Mouse (Mus musculus) myocyte (in vitro differentiated cells): ENCODE measurements at regions not wholly inside any gene's neighbourhood (a gene's known extent, or its start where the extent isn't known, plus 50 kb on each side); places are given as distances from the start of the nearest gene placed in this dataset.

Experiments used
- H3K27me3 ChIP-seq: one replicate; pipeline ENCODE4 v1.6.1; 2011; ENCODE audit not compliant: control insufficient read depth, insufficient read depth, insufficient read length
- H3K36me3 ChIP-seq: one replicate; pipeline ENCODE4 v1.6.1; 2011; ENCODE audit not compliant: control insufficient read depth, insufficient read depth
- H3K4me2 ChIP-seq: one replicate; pipeline ENCODE4 v1.6.1; 2011; ENCODE audit warnings: low read depth, control low read depth
- H3K4me3 ChIP-seq: one replicate; pipeline ENCODE4 v1.5.1; 2011; ENCODE audit warnings: mild to moderate bottlenecking, control low read depth, moderate library complexity
- H3K79me2 ChIP-seq: one replicate; pipeline ENCODE4 v1.6.1; 2011; ENCODE audit not compliant: control insufficient read depth, insufficient read depth
- H3ac ChIP-seq: one replicate; pipeline ENCODE4 v1.6.1; 2011; ENCODE audit not compliant: control insufficient read depth, insufficient read length
- CEBPB ChIP-seq: IDR thresholded peaks from 2 replicates; pipeline ENCODE4 v1.6.1; 2011; ENCODE audit warnings: mild to moderate bottlenecking, moderate library complexity; ENCODE audit not compliant: poor library complexity, insufficient read depth, severe bottlenecking
- E2F4 ChIP-seq: IDR thresholded peaks from one replicate; pipeline ENCODE4 v1.6.1; 2011; ENCODE audit warnings: mild to moderate bottlenecking, control low read depth, moderate library complexity; ENCODE audit not compliant: insufficient read depth
- MAX ChIP-seq: IDR thresholded peaks from one replicate; pipeline ENCODE4 v1.6.1; 2011; ENCODE audit warnings: low read depth, mild to moderate bottlenecking, control low read depth
- MYOD1 ChIP-seq, 3 experiments: IDR thresholded peaks; one replicate each; pipeline ENCODE4 v1.6.1; 2011; ENCODE audit warnings: control low read depth in 2 of 3, low read depth in 2 of 3, mild to moderate bottlenecking in 2 of 3, moderate library complexity in 1 of 3; ENCODE audit not compliant: insufficient read length in 2 of 3, control insufficient read depth in 1 of 3
- MYOG ChIP-seq, 3 experiments: IDR thresholded peaks; one replicate each; pipeline ENCODE4 v1.6.1; 2011; ENCODE audit warnings: control low read depth in 2 of 3, low read depth in 2 of 3, mild to moderate bottlenecking in 2 of 3; ENCODE audit not compliant: insufficient read length in 2 of 3, control insufficient read depth in 1 of 3, insufficient read depth in 1 of 3
- POLR2A ChIP-seq: IDR thresholded peaks from one replicate; pipeline ENCODE4 v1.6.1; 2011; ENCODE audit warnings: low read depth, mild to moderate bottlenecking, control low read depth, moderate library complexity; ENCODE audit not compliant: insufficient read length
- POLR2AphosphoS2 ChIP-seq: IDR thresholded peaks from one replicate; pipeline ENCODE4 v1.6.1; 2011; ENCODE audit warnings: low read depth, control low read depth; ENCODE audit not compliant: insufficient read length
- REST ChIP-seq: IDR thresholded peaks from one replicate; pipeline ENCODE4 v1.6.1; 2011; ENCODE audit warnings: mild to moderate bottlenecking, control low read depth, moderate library complexity; ENCODE audit not compliant: insufficient read depth, insufficient read length
- SRF ChIP-seq: IDR thresholded peaks from one replicate; pipeline ENCODE4 v1.6.1; 2011; ENCODE audit warnings: low read depth; ENCODE audit not compliant: control insufficient read depth, insufficient read length
- TCF12 ChIP-seq: IDR thresholded peaks from one replicate; pipeline ENCODE4 v1.6.1; 2011; ENCODE audit warnings: mild to moderate bottlenecking, control low read depth; ENCODE audit not compliant: poor library complexity, insufficient read depth, severe bottlenecking
- TCF3 ChIP-seq: IDR thresholded peaks from one replicate; pipeline ENCODE4 v1.6.1; 2011; ENCODE audit warnings: low read depth, control low read depth; ENCODE audit not compliant: insufficient read length
- USF1 ChIP-seq: IDR thresholded peaks from one replicate; pipeline ENCODE4 v1.6.1; 2011; ENCODE audit warnings: low read depth, mild to moderate bottlenecking, control low read depth, moderate library complexity

DNA sequence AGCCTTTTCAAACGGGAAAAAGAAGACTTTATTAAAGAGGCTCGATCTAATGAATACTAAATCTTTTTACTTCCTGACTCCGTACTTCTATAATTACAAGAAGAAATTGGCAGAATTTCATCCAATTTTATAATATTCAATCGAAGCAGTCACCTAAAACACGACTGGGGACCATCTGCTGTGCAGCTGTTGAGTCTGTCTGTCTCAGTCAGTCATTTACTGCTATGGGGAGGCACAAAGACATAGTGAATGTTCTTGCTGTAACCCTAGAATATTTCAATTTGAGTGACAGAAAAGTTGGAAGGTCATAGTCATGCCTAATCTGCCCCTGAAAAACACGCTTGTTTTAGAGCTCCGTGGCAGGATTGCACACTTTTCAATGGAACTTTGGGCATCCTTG, 487.5 kb downstream of the Igsf11 start:
- no peak overlapping the region for H3K4me3 ChIP-seq
- H3K27me3 ChIP-seq, result no peaks in the 10 kb centered on the region
- H3ac ChIP-seq, result no peak overlapping the region
- TF ChIP-seq MYOD1 (IDR thresholded peaks at IDR 0.05; ENCODE audit: control insufficient read depth in 1 of 3, insufficient read length in 2 of 3, low read depth in 2 of 3), result peak in 2 of 3 experiments; percentile 83 to 84
- TF ChIP-seq MYOG (IDR thresholded peaks at IDR 0.05; ENCODE audit: control insufficient read depth in 1 of 3, insufficient read depth in 1 of 3, insufficient read length in 2 of 3, low read depth in 2 of 3), result no peak
- TF ChIP-seq SRF, result no peak
- no peak for TF ChIP-seq TCF3
- TF ChIP-seq E2F4, result no peak
- H3K4me2 ChIP-seq, result no peak overlapping the region
- no peaks in the 10 kb centered on the region for H3K79me2 ChIP-seq
- H3K36me3 ChIP-seq, result no peaks in the 10 kb centered on the region

DNA sequence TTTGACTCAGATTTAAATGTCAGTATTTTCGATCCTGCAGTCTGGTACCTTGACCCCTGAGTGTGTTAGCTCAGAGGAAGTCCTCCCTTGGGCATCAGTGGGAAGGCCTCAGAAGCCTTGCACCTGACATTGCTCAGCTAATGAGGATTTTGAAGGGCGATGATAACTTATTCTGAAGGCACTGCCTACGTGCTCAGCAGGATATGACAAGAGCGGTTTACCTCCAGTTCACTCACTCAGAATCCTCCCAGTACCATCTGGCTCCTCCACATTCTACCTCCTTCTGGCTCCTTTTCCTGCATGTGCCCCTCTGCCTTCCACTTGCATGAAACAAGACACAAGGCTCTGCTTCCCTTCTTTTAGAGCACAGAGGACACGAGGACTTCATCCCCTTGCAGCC, 497.5 kb downstream of the Igsf11 start:
- no peak overlapping the region for H3ac ChIP-seq
- H3K27me3 ChIP-seq, result no peaks in the 10 kb centered on the region
- H3K36me3 ChIP-seq, result no peaks in the 10 kb centered on the region
- H3K4me3 ChIP-seq, result no peak overlapping the region
- TF ChIP-seq TCF3 (no peak), E2F4 (no peak), MYOD1 (IDR thresholded peaks at IDR 0.05; ENCODE audit: control insufficient read depth in 1 of 3, insufficient read length in 2 of 3, low read depth in 2 of 3) (no peak), MAX (no peak), MYOG (IDR thresholded peaks at IDR 0.05; ENCODE audit: control insufficient read depth in 1 of 3, insufficient read depth in 1 of 3, insufficient read length in 2 of 3, low read depth in 2 of 3) (no peak), SRF (no peak), POLR2A (no peak), USF1 (no peak), TCF12 (no peak), REST (no peak), POLR2AphosphoS2 (no peak), CEBPB (no peak)
- H3K79me2 ChIP-seq, result no peaks in the 10 kb centered on the region
- no peak overlapping the region for H3K4me2 ChIP-seq

DNA sequence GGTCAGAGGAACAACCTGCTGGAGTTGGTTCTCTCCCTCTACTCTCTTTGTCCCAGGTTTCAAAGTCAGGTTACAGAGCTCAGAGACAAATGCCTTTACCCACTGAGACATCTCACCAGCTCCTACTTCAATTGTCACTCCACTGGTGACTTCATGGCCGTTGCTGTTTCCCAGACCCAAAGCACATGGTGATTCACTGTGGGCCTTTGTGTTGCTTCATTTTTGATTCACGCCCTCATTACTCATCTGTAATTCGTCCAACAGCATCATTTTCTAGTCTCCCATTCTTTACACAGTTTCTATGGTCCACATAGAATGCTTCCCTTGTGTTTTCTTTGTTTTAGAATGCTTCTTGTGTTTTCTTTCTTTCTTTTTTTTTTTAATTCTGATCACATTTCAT, 498.2 kb downstream of the Igsf11 start:
- Histone ChIP-seq H3K79me2 (no peaks in the 10 kb centered on the region), H3K27me3 (no peaks in the 10 kb centered on the region), H3K36me3 (no peaks in the 10 kb centered on the region), H3ac (no peak overlapping the region), H3K4me3 (no peak overlapping the region), H3K4me2 (no peak overlapping the region)
- TF ChIP-seq CEBPB (no peak), USF1 (no peak), POLR2A (no peak), E2F4 (no peak), MAX (no peak), MYOD1 (IDR thresholded peaks at IDR 0.05; ENCODE audit: control insufficient read depth in 1 of 3, insufficient read length in 2 of 3, low read depth in 2 of 3) (no peak), MYOG (IDR thresholded peaks at IDR 0.05; ENCODE audit: control insufficient read depth in 1 of 3, insufficient read depth in 1 of 3, insufficient read length in 2 of 3, low read depth in 2 of 3) (no peak), POLR2AphosphoS2 (no peak), TCF12 (no peak), REST (no peak), TCF3 (no peak), SRF (no peak)

DNA sequence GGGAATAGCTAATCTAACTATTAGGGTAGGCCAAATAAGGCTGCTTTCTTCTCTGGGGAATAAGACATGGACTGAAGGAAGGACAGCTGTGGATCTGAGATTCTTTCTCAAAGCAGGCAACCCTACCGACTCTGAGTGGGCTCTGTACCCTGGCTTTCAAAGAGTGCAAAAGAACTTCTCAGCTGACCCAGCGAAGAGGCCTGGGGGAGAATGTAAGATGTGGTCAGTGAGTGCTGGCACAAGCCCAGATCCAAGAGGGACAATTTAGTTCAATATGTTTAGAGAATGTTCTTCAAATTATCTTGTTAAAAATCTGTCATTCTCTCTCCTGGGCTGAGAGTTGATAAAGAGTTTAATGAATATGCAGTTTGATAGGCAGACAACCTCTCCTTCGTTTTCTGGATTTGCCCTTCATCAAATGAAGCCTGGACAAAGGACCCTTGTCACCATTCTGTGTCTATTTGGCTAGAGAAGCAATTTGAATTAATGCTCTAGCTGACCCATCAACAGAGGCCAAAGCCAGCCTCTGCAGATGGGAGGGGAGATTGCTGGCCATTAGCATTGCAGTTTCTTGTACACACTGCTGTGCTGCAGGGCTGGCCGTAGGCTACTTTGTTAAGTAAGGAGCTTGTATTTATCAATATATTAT, 509.8 kb downstream of the Igsf11 start:
- H3K79me2 ChIP-seq, result no peaks in the 10 kb centered on the region
- no peak overlapping the region for H3ac ChIP-seq
- no peak overlapping the region for H3K4me3 ChIP-seq
- no peaks in the 10 kb centered on the region for H3K27me3 ChIP-seq
- H3K4me2 ChIP-seq, result no peak overlapping the region
- TF ChIP-seq CEBPB, result no peak
- no peak for TF ChIP-seq REST
- TF ChIP-seq SRF, result no peak
- no peak for TF ChIP-seq MYOD1 (IDR thresholded peaks at IDR 0.05; ENCODE audit: control insufficient read depth in 1 of 3, insufficient read length in 2 of 3, low read depth in 2 of 3)
- TF ChIP-seq TCF3, result no peak
- TF ChIP-seq POLR2A, result no peak
- no peak for TF ChIP-seq MAX
- no peak for TF ChIP-seq MYOG (IDR thresholded peaks at IDR 0.05; ENCODE audit: control insufficient read depth in 1 of 3, insufficient read depth in 1 of 3, insufficient read length in 2 of 3, low read depth in 2 of 3)
- no peak for TF ChIP-seq POLR2AphosphoS2
- TF ChIP-seq TCF12, result no peak
- no peak for TF ChIP-seq E2F4
- TF ChIP-seq USF1, result no peak
- no peaks in the 10 kb centered on the region for H3K36me3 ChIP-seq

DNA sequence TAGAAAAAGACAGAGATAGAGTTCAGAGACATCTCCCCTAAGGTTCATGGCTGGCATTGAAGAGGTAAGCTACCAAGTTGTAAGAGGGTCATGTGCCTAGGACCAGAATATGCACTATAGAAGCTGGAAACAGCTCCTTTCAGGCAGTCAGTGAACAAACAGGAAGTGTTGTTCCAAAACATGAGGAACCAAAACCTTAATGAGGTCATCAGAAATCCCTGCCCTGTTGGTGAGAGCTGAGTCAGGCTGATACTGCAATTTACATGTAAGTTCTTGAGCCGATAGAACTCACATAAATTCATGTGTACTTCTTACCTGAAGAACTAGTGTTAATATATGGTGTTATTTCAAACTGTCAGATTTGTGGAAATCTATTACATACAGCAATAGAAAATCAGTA, 539.1 kb downstream of the Igsf11 start:
- no peak overlapping the region for H3K4me3 ChIP-seq
- no peak overlapping the region for H3ac ChIP-seq
- H3K36me3 ChIP-seq, result no peaks in the 10 kb centered on the region
- no peaks in the 10 kb centered on the region for H3K27me3 ChIP-seq
- TF ChIP-seq POLR2A (no peak), E2F4 (no peak), MYOD1 (IDR thresholded peaks at IDR 0.05; ENCODE audit: control insufficient read depth in 1 of 3, insufficient read length in 2 of 3, low read depth in 2 of 3) (no peak), TCF3 (no peak), MYOG (IDR thresholded peaks at IDR 0.05; ENCODE audit: control insufficient read depth in 1 of 3, insufficient read depth in 1 of 3, insufficient read length in 2 of 3, low read depth in 2 of 3) (no peak), POLR2AphosphoS2 (no peak), USF1 (no peak), CEBPB (no peak), REST (no peak)
- no peak overlapping the region for H3K4me2 ChIP-seq
- no peaks in the 10 kb centered on the region for H3K79me2 ChIP-seq
